Mouse (Mus musculus) small intestine, adult 2 months (tissue): Measurements from ENCODE around the gene Rnf215.

Experiments
- CTCF ChIP-seq: fragments of 200-500 bp; IDR thresholded peaks from 2 replicates; pipeline ENCODE4 v1.5.1; 2012; ENCODE audit warnings: low read depth, mild to moderate bottlenecking, control low read depth, inconsistent platforms, low read length, moderate library complexity, mixed read lengths; ENCODE audit not compliant: insufficient replicate concordance, insufficient read length; ENCODE audit errors: extremely low read depth
- POLR2A ChIP-seq: fragments of 200-500 bp; IDR thresholded peaks from 2 replicates; pipeline ENCODE4 v1.6.1; 2012; ENCODE audit warnings: low read depth, mild to moderate bottlenecking, control low read depth, inconsistent platforms, low read length, moderate library complexity

DNA sequence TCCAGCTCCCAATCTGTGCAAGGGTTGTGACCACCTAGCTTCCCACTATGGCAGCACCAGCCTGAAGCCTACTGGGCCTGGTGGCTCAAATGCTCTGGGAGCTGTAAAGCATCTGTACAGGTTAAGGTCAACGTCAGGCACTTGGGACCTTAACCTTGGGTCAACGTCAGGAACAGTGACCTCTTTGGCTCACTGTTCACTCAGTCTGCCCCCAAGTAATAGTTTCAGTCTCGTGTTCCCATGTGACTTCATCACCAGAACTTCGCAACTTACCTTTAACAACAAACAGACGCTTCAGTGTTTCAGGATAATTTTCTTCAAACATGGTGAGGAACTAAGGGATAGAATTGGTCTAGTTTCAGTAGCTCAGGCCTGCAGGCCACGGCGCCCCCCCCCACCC, 26.3 kb upstream of the Rnf215 start:
- TF ChIP-seq POLR2A (no peak), CTCF (no peak)
